Mouse (Mus musculus) adrenal gland, adult 2 months (tissue): ENCODE data around the gene Tnfsf9. TPM values are rescaled to one million over a fixed set of nuclear protein-coding genes. Genes with fewer than 3 reads are reported as not detected.
"Not testable (repeated sequence)": the region's sequence is repeated elsewhere in the genome, so short reads cannot be mapped to it uniquely, and the experiment has no call there.

Experiments used
- DNase-seq: peaks from one replicate; pipeline ENCODE4 v3.0.0; 2021
- polyA plus RNA-seq: library from polyadenylated mRNA; depleted of rRNA; stranded (reverse); fragments of >200 nt; gene quantifications from 2 replicates; pipeline ENCODE4 v1.2.3, GENCODE M21; 2012
- total RNA-seq, 2 experiments: library from RNA; stranded (reverse); gene quantifications; 2 replicates each; pipeline ENCODE4 v1.2.3; 2021

Tnfsf9 gene
- total and polyA plus RNA-seq, 3 experiments: 0.45 to 1.8 (median 0.72) TPM

GRCm38 (mm10) chr17:57095855-57096622, 9.1 kb upstream of the Tnfsf9 start:
- DNase-seq: peak; percentile 49

GRCm38 (mm10) chr17:57096623-57096920, 8.6 kb upstream of the Tnfsf9 start:
- peak; percentile 83 for DNase-seq

- no peak for DNase-seq
Measured at GRCm38 (mm10) chr17:57098321-57098720, 6.8 kb upstream of the Tnfsf9 start.

GRCm38 (mm10) chr17:57099629-57100325, 5.3 kb upstream of the Tnfsf9 start:
- DNase-seq: no peak

- no peak for DNase-seq
Measured at GRCm38 (mm10) chr17:57102276-57102675, 2.8 kb upstream of the Tnfsf9 start.

- no peak for DNase-seq
Measured at GRCm38 (mm10) chr17:57104496-57104895, 629 bp upstream of the Tnfsf9 start.

- no peak for DNase-seq
Measured at GRCm38 (mm10) chr17:57106035-57106368, 877 bp downstream of the Tnfsf9 start.

GRCm38 (mm10) chr17:57107064-57107463, 1.9 kb downstream of the Tnfsf9 start:
- DNase-seq: no peak

GRCm38 (mm10) chr17:57108040-57108665, 3.0 kb downstream of the Tnfsf9 start:
- no peak for DNase-seq

GRCm38 (mm10) chr17:57108666-57109171, 3.6 kb downstream of the Tnfsf9 start:
- peak; percentile 22 for DNase-seq

GRCm38 (mm10) chr17:57110005-57110404, 4.9 kb downstream of the Tnfsf9 start:
- DNase-seq: no peak

- DNase-seq: peak; percentile 38
Measured at GRCm38 (mm10) chr17:57112768-57113474, 7.8 kb downstream of the Tnfsf9 start.

- no peak for DNase-seq
Measured at GRCm38 (mm10) chr17:57116801-57117200, 11.7 kb downstream of the Tnfsf9 start.

- DNase-seq: peak; percentile 42
Measured at GRCm38 (mm10) chr17:57118524-57119349, 13.6 kb downstream of the Tnfsf9 start.

- no peak for DNase-seq
Measured at GRCm38 (mm10) chr17:57121856-57122255, 16.7 kb downstream of the Tnfsf9 start.

GRCm38 (mm10) chr17:57123192-57124118, 18.3 kb downstream of the Tnfsf9 start:
- no peak for DNase-seq

GRCm38 (mm10) chr17:57124792-57125191, 19.7 kb downstream of the Tnfsf9 start:
- DNase-seq: no peak

- DNase-seq: no peak
Measured at GRCm38 (mm10) chr17:57125853-57126622, 20.9 kb downstream of the Tnfsf9 start.

GRCm38 (mm10) chr17:57131793-57132192, 26.7 kb downstream of the Tnfsf9 start:
- DNase-seq: no peak

- not testable (repeated sequence) for DNase-seq
Measured at GRCm38 (mm10) chr17:57134021-57134420, 28.9 kb downstream of the Tnfsf9 start.
